Mouse (Mus musculus) embryonic fibroblast, embryonic 13.5 days (primary cell): ENCODE results near the gene Bsn. TPM values are rescaled to one million over a fixed set of nuclear protein-coding genes. Genes with fewer than 3 reads are reported as not detected.
A peak's percentile ranks its signal among the peaks of the same experiment; 100 is the strongest.

Source experiments
- H3K27ac ChIP-seq: 2 replicates; pipeline ENCODE4 v1.5.1; 2012; ENCODE audit warnings: low read length, control low read depth, inconsistent platforms; ENCODE audit not compliant: insufficient read depth
- H3K4me1 ChIP-seq: 2 replicates; pipeline ENCODE4 v1.6.1; 2011; ENCODE audit warnings: low read length; ENCODE audit not compliant: control insufficient read depth, insufficient read depth
- H3K4me3 ChIP-seq: 2 replicates; pipeline ENCODE4 v1.5.1; 2011; ENCODE audit warnings: mild to moderate bottlenecking, control low read depth, low read length; ENCODE audit not compliant: insufficient read depth
- CTCF ChIP-seq: IDR thresholded peaks from 2 replicates; pipeline ENCODE4 v1.5.1; 2011; ENCODE audit warnings: mild to moderate bottlenecking, control low read depth, low read length, moderate library complexity, borderline replicate concordance; ENCODE audit not compliant: insufficient read depth
- POLR2A ChIP-seq: IDR thresholded peaks from 2 replicates; pipeline ENCODE4 v1.6.1; 2011; ENCODE audit warnings: low read depth, mild to moderate bottlenecking, control low read depth, low read length, moderate library complexity
- polyA plus RNA-seq: library from polyadenylated mRNA; stranded (reverse); fragments of >200 nt; gene quantifications from 2 replicates; pipeline ENCODE4 v1.2.4, GENCODE M21; 2011; ENCODE audit warnings: low read depth; ENCODE audit not compliant: missing spikeins, insufficient read length

Bsn gene
- polyA plus RNA-seq, 1 experiment: 0.25 TPM

DNA sequence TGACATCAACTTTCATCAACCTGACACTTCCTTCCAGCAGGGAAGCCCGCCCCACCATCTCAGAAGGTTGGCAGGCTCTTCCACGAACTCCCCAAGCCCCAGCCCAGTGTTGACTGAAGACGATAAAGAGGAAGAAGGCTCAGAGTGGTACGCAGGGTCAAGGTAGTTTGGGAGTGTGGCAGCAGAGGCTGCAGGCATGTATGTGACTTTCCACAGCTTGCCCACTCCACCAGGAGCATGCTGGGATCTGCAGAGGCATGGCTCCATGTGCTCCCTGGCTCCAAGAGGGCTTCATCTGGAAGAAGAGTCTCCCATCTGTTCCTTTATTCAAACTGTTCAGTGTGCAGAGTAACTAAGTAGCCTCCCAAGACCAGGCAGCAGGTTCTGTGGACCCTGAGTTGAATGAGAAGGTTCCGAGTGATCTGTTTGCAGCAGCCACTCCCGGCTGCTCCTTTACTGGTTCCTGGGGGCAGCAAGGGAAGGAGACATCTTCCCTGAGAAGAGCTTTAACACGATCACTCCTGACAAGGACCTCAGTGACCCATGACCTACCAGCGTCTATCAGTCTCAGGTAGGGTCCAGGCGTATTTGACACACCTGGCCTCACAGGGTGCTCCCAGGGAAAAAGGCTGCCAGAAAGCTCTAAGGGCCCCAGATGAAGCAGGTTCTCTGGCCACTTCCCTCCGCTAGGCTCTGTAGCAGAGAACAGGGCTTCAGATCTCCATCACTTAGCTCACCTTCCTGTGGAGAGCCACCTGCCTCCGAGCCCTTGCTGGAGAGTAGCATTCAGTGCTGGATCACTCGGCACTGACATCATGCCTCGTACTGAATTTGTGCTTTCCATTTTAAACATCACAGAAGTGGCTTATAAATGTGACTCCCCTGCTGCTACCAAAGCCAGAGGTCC lies 60.9 kb downstream of the Bsn start:
- no peak overlapping the region for H3K4me3 ChIP-seq
- H3K4me1 ChIP-seq: no peaks in the 10 kb centered on the region
- no peak for TF ChIP-seq CTCF
- TF ChIP-seq POLR2A: no peak
- no peak overlapping the region for H3K27ac ChIP-seq

DNA sequence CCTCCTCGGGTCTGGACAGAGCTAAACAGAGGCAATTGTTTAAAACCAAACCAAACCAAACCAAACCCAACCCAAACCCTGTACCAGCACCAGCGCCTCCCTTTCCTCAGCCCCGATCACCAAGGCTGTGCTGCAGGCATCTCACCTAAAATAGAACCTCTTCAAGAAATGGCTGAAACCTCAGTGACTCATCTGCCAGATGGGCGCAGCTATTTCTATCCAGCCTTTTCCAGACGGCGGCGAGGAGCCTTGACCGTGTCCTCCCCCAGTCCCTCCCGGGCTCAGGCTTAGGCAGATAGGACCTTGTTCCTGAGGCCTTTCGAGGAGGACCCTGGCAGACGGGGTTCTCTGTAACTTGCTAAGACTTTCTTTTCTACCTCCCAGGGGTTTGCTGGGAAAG lies 61.9 kb downstream of the Bsn start:
- TF ChIP-seq CTCF (no peak), POLR2A (no peak)
- Histone ChIP-seq H3K4me1 (no peaks in the 10 kb centered on the region), H3K4me3 (no peak overlapping the region), H3K27ac (no peak overlapping the region)

DNA sequence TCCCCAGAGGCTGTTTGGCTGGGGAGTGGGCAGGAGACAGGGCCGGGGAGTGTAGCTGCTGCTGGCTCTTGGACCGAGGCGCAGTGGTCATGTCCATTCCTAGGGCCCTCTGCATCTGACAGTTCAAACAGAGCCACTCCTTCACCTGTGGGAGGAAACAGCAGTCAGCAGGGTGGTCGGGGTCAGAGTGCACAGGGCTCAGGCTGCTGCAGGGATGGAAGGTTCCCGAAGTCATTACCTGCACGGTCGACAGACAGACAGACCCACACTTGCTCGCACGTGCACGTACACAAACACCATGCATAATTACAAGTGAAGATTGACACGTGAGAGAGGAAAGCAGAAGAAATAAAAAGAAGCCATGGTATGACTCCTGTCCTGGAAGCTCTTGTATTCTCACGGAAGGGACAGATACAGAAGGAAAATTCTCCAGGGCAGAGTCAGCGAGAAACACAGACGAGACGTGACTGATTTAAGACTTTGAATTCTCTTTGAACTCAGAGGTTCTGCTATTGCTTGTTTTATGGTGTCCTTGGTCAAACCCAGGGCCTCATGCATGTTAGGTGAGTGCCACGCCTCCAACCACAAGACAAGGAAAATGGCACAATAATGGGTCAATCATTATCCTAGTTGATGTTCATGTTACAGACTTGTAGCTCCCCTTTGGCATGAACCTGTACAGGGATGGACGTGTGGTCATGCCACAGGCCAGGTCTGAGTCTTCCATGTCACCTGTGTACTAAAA lies 63.6 kb downstream of the Bsn start:
- no peak overlapping the region for H3K4me3 ChIP-seq
- no peaks in the 10 kb centered on the region for H3K4me1 ChIP-seq
- TF ChIP-seq POLR2A (no peak), CTCF (no peak)
- H3K27ac ChIP-seq: no peak overlapping the region

GRCm38 (mm10) chr9:108125731-108126130 lies 64.5 kb downstream of the Bsn start:
- Histone ChIP-seq H3K27ac (no peak overlapping the region), H3K4me1 (no peaks in the 10 kb centered on the region), H3K4me3 (no peak overlapping the region)
- TF ChIP-seq CTCF (no peak), POLR2A (no peak)

GRCm38 (mm10) chr9:108123916-108124315 lies 66.3 kb downstream of the Bsn start:
- peaks cover 4% of the 10 kb centered on the region for H3K4me1 ChIP-seq
- TF ChIP-seq POLR2A (no peak), CTCF (no peak)
- H3K27ac ChIP-seq: no peak overlapping the region
- no peak overlapping the region for H3K4me3 ChIP-seq

DNA sequence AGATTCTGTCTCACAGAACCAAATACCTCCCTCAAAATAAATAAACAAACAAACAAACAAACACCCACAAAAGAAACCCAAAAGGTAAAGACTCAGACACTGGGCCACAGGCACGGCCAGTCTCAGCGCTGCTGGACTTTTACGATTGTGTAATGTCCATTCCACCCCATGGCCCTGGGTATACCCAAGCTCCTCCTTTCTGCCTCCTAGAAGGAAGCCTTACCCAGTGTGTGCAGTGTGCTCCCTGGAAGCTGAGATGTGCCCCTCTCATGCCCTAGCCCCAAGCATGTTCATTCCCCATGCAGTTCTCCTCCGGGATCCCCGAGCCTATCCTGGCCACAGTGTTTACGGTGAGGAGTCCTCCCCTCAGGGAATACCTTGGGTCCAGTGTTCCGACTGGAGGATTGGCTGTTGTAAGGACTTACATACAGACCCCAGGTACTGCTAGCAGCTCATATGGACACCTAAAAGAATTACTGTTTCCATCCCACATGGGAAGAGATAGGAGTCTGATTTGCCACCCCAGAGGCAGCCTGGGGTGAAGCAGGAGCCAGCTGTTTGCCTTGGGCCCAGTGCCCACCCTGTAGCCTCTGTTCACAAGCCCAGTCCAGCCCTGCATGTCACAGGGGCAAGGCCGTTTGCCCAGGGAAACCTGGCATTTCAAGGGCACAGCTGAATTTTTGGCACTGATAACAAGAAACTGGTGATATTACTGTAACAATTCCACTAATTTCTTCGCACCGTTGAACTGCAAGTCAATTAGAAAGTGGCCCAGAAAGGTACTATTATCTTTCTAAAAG lies 68.8 kb downstream of the Bsn start:
- peaks cover 4% of the 10 kb centered on the region for H3K4me1 ChIP-seq
- H3K27ac ChIP-seq: no peak overlapping the region
- no peak for TF ChIP-seq POLR2A
- no peak for TF ChIP-seq CTCF
- H3K4me3 ChIP-seq: no peak overlapping the region

GRCm38 (mm10) chr9:108120671-108121070 lies 69.5 kb downstream of the Bsn start:
- TF ChIP-seq POLR2A: no peak
- TF ChIP-seq CTCF: no peak
- Histone ChIP-seq H3K4me3 (no peak overlapping the region), H3K4me1 (peaks cover 4% of the 10 kb centered on the region)

GRCm38 (mm10) chr9:108119891-108120411 lies 70.2 kb downstream of the Bsn start:
- H3K27ac ChIP-seq: peak overlapping the region; percentile 32
- TF ChIP-seq POLR2A: no peak
- TF ChIP-seq CTCF: no peak
- H3K4me3 ChIP-seq: no peak overlapping the region
- H3K4me1 ChIP-seq: peaks cover 4% of the 10 kb centered on the region

More at GRCm38 (mm10) chr9:108120671-108121070, 69.5 kb downstream of the Bsn start:
- H3K27ac ChIP-seq: peak overlapping the region; percentile 32

- Histone ChIP-seq H3K4me1 (peaks cover 4% of the 10 kb centered on the region), H3K27ac (no peak overlapping the region), H3K4me3 (no peak overlapping the region)
- TF ChIP-seq CTCF (no peak), POLR2A (no peak)
Observed at GRCm38 (mm10) chr9:108117143-108117542, 73.0 kb downstream of the Bsn start.
